Mouse (Mus musculus): ENCODE data around the gene Gsc2. TPM values are rescaled to one million over a fixed set of nuclear protein-coding genes. Genes with fewer than 3 reads are reported as not detected.
"Not testable (repeated sequence)": the region's sequence is repeated elsewhere in the genome, so short reads cannot be mapped to it uniquely, and the experiment has no call there.

Gsc2 gene
- total RNA-seq (2021), result not detected
- long read RNA-seq, experiment 1, result 0 reads
- long read RNA-seq, experiment 2, result 0 reads

DNA sequence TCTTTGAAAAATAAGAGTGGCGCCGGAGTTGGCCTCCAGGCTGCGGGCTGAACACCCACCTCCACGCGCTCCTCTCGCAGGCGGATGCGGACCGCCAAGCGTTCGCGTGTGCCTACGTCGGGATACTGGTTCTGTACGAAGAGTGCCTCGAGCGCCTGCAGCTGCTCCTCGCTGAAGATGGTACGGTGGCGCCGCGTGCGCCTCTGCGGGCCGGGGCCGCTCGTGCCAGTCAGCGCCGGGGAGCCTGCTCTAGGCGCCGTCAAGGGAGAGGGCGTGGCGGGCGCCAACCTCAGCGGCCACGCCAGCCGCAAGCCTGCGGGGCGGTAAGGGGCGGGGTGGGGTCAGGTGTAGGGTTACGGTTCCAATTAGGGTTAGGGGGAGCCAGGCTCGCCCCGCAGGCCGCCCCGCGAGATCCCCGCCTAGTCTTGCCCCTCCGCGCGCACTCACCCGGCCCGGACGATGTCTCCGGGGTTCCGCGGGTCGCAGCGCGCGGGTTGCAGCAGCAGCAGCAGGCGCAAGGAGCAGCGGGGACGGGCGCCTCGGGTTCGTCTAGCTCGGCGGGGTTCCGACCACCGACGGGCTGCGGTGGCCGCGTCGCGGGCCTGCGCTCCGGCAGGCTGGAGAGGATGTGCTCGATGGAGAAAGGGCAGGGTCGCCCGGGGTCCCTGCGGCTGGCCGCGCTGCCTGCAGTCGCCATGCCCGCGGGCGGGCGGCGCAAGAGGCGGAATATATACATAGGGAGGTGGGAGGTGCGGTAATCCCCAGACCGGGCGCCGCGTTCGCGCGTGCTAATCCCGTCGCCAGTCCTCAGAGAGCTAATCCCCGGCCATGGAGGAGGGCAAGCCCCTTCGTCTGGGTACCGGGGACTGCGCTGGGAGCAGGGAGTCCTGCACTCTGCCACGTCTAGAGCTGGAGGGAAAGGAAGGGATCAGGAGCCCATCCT is at the start of gene Gsc2:
Gene Gsc2 (minus strand): TSS at position 753 of the 943 bp plus-strand sequence.
- no peak for DNase-seq (ENCODE audit: low spot score in 2 of 2)

- no peak for DNase-seq (ENCODE audit: low spot score in 2 of 2)
Observed at GRCm38 (mm10) chr16:17962091-17962490, 47.2 kb upstream of the Gsc2 start.

GRCm38 (mm10) chr16:17956052-17956638 is 41.3 kb upstream of the Gsc2 start:
- DNase-seq (ENCODE audit: low spot score in 2 of 2), result not testable (repeated sequence)

DNA sequence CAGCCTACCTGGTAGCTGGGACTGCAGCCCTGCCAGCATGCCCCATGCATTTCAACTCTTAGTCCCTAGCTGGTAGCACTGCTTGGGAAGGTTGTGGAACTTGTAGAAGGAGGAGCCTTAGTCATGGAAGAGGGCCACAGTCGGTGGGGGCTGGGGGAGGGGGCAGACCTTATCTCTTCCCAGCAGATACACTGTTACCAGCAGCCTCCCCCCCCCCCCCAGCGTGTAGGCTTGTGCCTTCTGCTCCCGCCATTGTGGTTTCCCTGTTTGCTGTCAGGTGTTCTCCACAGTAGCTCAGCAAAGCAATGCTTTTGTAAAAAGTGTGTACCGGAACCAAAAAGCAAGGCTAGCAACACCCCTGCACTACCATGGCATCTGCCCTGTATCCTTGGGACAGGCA is 36.8 kb upstream of the Gsc2 start:
- DNase-seq (ENCODE audit: low spot score in 2 of 2), result no peak

- DNase-seq (ENCODE audit: low spot score in 2 of 2), result no peak
Observed at GRCm38 (mm10) chr16:17950068-17950467, 35.2 kb upstream of the Gsc2 start.

- DNase-seq (ENCODE audit: low spot score in 2 of 2), result no peak
Observed at GRCm38 (mm10) chr16:17949421-17949877, 34.6 kb upstream of the Gsc2 start.

- DNase-seq (ENCODE audit: low spot score in 2 of 2), result no peak
Observed at GRCm38 (mm10) chr16:17945081-17945831, 30.4 kb upstream of the Gsc2 start.

DNA sequence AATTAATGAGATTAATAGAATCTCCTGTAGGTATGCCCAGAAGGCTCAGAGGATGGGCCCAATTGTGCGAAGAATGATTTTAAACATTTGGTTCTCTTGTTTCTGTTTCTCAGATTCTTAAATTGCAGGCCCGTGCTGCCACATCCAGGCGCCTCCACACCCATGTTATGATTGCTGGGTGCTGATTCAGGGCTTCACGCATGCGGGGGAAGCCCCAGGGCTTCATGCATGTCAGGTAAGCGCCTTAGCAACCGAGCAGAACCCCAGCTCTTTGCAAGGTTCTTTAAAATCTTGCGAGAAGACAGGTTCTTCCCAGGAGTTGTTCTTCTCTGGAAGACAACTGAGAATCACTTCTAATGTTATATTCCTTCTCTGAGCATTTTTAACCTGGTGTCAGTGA is 28.6 kb upstream of the Gsc2 start:
- no peak for DNase-seq (ENCODE audit: low spot score in 2 of 2)

DNA sequence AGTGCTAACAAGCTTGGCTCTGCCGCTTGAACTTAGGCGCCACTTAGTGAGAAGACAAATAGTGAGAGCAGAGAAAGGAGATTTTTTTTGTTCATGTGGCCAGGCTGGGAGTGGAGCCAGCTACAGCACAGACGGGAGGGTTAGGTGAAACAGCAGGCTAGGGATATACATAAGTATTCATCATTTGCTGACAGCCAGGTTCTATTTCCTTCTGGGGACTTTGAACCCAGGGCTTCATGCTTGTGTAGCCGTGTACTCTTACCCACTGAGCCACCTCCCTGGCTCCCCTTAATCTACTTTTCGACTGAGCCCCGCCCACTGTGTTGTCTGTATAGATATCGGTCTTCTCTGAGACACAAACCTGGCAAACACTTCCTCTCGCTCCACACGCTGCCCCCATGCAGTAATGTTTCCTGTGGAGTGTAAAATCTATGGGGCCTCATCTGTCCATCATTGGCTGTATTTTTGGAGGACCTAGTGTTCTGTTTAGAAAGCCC is 24.4 kb upstream of the Gsc2 start:
- no peak for DNase-seq (ENCODE audit: low spot score in 2 of 2)

- peak; percentile 55 to 66 for DNase-seq (ENCODE audit: low spot score in 2 of 2)
Observed at GRCm38 (mm10) chr16:17938821-17939220, 24.0 kb upstream of the Gsc2 start.

DNA sequence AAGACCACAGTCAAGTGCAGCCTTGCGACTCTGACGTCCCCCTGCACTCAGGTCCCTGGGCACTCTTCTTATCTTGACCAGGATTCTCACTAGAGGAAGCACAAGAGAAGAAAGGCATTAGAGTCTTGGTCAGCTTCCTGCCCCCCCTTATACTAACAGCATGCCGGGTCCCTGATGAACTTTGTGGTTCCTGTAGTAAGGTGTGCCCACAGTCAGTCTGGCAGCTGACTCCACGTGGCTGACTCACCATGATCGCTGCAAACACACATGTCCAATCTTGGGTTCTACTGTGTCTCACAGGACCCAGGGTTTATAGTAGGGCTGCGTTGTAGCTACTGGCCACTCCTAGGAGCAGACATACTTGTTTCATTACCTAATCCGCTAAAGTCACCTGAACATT is 23.3 kb upstream of the Gsc2 start:
- no peak for DNase-seq (ENCODE audit: low spot score in 2 of 2)

GRCm38 (mm10) chr16:17936776-17937175 is 21.9 kb upstream of the Gsc2 start:
- DNase-seq (ENCODE audit: low spot score in 2 of 2), result no peak

DNA sequence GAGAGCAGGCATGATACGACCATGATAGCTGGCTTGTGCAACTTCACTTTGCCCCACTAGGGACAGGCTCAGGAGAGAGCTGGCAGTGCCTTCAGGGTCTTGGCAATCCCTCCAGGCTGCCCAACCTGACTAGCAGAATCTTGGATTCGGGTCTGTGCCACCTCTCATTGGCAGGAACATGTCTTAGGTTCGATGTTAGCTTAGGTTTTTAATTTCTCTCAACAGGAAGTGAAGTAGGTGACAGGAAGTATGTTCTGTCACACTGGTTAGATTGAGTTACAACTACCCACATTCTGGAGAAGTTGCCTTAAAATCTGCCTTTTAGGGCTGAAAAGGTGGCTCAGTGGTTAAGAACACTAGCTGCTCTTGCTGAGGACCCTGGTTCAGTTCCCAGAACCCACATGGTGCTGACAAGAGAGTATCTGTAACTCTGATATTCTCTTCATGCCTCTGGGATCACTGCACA is 19.6 kb upstream of the Gsc2 start:
- no peak for DNase-seq (ENCODE audit: low spot score in 2 of 2)

- DNase-seq (ENCODE audit: low spot score in 2 of 2), result no peak
Observed at GRCm38 (mm10) chr16:17933594-17934444, 19.0 kb upstream of the Gsc2 start.

GRCm38 (mm10) chr16:17931906-17932460 is 17.1 kb upstream of the Gsc2 start:
- no peak for DNase-seq (ENCODE audit: low spot score in 2 of 2)

DNA sequence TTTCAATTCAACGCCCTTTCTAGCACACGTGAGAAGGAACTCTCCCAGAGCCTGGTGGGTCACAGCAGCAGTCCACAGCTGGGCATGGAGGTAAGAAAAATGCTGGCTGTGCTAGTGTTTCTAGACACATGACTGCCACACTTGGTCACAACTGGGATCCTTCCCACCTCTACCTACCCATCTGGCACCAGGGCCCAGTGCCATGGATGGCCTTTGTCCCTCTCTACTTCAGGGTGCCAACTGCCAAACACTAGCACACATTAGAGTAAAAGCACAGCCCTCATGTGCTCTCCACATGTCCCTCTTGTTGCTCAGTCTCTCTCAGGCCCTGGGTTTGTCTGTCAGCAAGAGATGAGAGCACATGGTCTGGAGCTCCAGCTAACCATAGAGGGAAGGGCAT is 14.8 kb upstream of the Gsc2 start:
- DNase-seq (ENCODE audit: low spot score in 2 of 2), result no peak

GRCm38 (mm10) chr16:17929211-17929610 is 14.4 kb upstream of the Gsc2 start:
- DNase-seq (ENCODE audit: low spot score in 2 of 2), result no peak

- DNase-seq (ENCODE audit: low spot score in 2 of 2), result peak; percentile 46 to 48
Observed at GRCm38 (mm10) chr16:17928627-17929104, 13.8 kb upstream of the Gsc2 start.

DNA sequence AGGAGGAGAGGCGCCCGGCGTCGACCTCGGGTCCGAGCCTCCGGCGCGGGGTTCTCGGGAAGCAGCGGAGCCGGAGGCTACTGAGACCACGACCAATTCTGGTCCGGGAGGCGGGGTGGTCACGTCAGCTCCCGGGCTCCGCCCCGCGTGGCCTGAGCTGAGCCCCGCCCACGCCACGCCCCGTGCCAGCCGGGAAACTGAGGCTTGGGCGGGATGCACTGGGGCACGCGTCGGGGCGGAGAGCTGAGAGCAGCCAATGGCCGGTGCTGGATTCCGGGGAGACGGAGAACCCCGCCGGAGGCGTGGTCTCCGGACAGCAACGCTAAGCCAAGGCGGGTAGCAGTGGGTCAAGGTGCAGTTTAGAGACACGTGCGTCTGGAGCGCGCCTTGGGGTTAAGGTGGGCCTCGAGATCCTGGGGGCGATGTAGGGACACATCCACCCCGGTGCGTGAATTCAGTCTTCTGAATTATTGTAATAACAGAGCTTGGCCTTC is 13.3 kb upstream of the Gsc2 start, which contains the start of gene Slc25a1:
Gene Slc25a1 (minus strand): TSS at position 133 of the 494 bp plus-strand sequence.
- DNase-seq (ENCODE audit: low spot score in 2 of 2), result peak; percentile 81 to 87
